Mouse (Mus musculus): ENCODE measurements at regions not wholly inside any gene's neighbourhood (a gene's known extent, or its start where the extent isn't known, plus 50 kb on each side); places are given as distances from the start of the nearest gene placed in this dataset.

- no peak for DNase-seq
These were observed 51.2 kb upstream of the Suclg2 start for GRCm38 (mm10) chr6:95769808-95770207.

GRCm38 (mm10) chr6:95801651-95802050 lies 83.1 kb upstream of the Suclg2 start:
- DNase-seq = no peak

GRCm38 (mm10) chr6:95841502-95841901 lies 122.9 kb upstream of the Suclg2 start:
- no peak for DNase-seq

GRCm38 (mm10) chr6:95846536-95846935 lies 127.9 kb upstream of the Suclg2 start:
- DNase-seq = no peak

- no peak for DNase-seq
These were observed 156.9 kb upstream of the Suclg2 start for GRCm38 (mm10) chr6:95875463-95875862.

- DNase-seq = no peak
These were observed 157.7 kb upstream of the Suclg2 start for GRCm38 (mm10) chr6:95876320-95876719.

GRCm38 (mm10) chr6:95886645-95887044 lies 168.0 kb upstream of the Suclg2 start:
- DNase-seq = peak; percentile 23

- no peak for DNase-seq
These were observed 184.0 kb upstream of the Suclg2 start for GRCm38 (mm10) chr6:95902551-95902950.

GRCm38 (mm10) chr6:95904085-95904633 lies 185.6 kb upstream of the Suclg2 start:
- peak; percentile 4 for DNase-seq

- DNase-seq = peak; percentile 33
These were observed 186.5 kb upstream of the Suclg2 start for GRCm38 (mm10) chr6:95905057-95905456.

GRCm38 (mm10) chr6:95921737-95922136 lies 191.2 kb upstream of the Fam19a1 start:
- no peak for DNase-seq

GRCm38 (mm10) chr6:95934561-95934960 lies 178.4 kb upstream of the Fam19a1 start:
- no peak for DNase-seq

GRCm38 (mm10) chr6:95936504-95936903 lies 176.4 kb upstream of the Fam19a1 start:
- no peak for DNase-seq

GRCm38 (mm10) chr6:95939052-95939451 lies 173.9 kb upstream of the Fam19a1 start:
- DNase-seq = no peak

GRCm38 (mm10) chr6:95960745-95961144 lies 152.2 kb upstream of the Fam19a1 start:
- DNase-seq = no peak

- DNase-seq = no peak
These were observed 146.7 kb upstream of the Fam19a1 start for GRCm38 (mm10) chr6:95966231-95966630.

GRCm38 (mm10) chr6:95975994-95976393 lies 137.0 kb upstream of the Fam19a1 start:
- no peak for DNase-seq

- DNase-seq = no peak
These were observed 115.9 kb upstream of the Fam19a1 start for GRCm38 (mm10) chr6:95997037-95997436.

- no peak for DNase-seq
These were observed 115.2 kb upstream of the Fam19a1 start for GRCm38 (mm10) chr6:95997741-95998140.

- no peak for DNase-seq
These were observed 113.5 kb upstream of the Fam19a1 start for GRCm38 (mm10) chr6:95999441-95999840.

GRCm38 (mm10) chr6:96000011-96000476 lies 112.9 kb upstream of the Fam19a1 start:
- DNase-seq = peak; percentile 60

GRCm38 (mm10) chr6:96011299-96011698 lies 101.7 kb upstream of the Fam19a1 start:
- DNase-seq = no peak

GRCm38 (mm10) chr6:96028022-96028704 lies 84.8 kb upstream of the Fam19a1 start:
- DNase-seq = no peak

- DNase-seq = no peak
These were observed 69.2 kb upstream of the Fam19a1 start for GRCm38 (mm10) chr6:96043711-96044110.

GRCm38 (mm10) chr6:96053476-96053875 lies 59.5 kb upstream of the Fam19a1 start:
- DNase-seq = no peak

Measured in right cerebral cortex, adult 18-20 months (tissue).